Mouse (Mus musculus): ENCODE measurements around the gene Hddc3. TPM values are rescaled to one million over a fixed set of nuclear protein-coding genes. Genes with fewer than 3 reads are reported as not detected.

Gene Hddc3
- total RNA-seq, 2 experiments from 2014 or later, result 23.6 to 26.1 TPM

DNA sequence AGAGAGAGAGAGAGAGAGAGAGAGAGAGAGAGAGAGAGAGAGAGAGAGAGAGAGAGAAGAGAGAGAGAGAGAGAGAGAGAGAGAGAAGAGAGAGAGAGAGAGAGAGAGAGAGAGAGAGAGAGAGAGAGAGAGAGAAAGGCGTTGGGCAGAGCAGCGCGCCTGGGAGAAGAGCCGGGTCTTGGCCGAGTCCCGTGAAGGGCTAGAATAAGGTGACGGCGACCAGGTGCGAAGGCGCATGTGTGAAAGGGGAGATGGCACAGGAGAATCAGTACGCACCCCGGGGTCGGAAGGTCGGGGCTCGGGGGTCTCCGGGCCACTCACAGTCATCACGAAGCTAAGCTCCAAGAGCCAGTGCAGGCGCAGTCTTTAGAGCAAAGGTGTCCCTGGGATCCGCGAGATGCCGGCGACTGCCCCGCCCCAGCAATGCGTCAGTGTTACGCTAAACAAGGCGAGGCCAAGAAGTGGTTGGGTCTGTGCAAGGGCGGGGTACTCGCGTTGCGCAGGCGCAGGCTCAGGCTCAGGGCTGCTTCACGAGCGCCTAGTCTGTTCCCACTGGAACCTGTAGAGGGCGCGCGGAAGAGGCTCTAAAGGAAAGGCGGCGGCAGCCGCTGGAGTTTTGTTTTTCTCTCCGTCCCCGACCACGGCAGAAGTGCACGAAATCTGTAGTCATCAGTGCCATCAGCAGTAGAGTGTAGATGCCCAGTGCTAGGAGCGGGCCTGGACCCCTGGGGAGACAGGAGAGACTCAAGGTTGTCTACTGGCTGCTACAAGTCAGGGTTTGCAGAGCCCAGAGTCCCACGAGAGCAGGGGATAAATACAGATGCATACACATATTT lies 2.9 kb upstream of the Hddc3 start:
- peak; percentile 93 for TF ChIP-seq CTCF (IDR thresholded peaks at IDR 0.05)
- peak overlapping the region; percentile 95 for H3K27ac ChIP-seq
- DNase-seq, result peak; percentile 98
- intact Hi-C loops (cut with DNase I), result no loop called here
- peak overlapping the region; percentile 86 for H3K4me3 ChIP-seq

DNA sequence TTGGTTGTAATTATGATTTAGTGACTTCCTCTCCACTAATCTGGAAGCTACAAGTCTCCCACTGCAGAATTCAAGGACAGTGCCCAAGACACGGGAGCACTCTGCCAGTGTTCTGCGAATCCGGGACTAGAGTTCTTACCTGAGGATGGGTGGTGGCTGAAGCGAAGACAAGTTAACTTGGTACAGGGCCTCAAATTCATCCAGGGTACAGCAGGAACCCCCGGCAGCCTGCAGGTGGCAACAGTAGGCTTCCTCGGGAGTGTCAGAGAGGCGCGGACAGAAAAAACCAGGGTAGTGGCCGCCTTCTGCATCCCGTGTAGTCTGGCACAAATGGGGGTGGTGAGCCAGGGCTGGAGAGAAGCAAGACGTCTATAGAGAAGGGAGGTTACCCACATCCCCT lies 2.1 kb upstream of the Hddc3 start, which contains the start of gene Unc45a:
Gene Unc45a, minus strand, starts transcription at position 213 of the 400 bp plus-strand sequence.
- Histone ChIP-seq H3K4me3 (peak within 1 kb of the TSS; percentile 86), H3K27ac (peak within 1 kb of the TSS; percentile 95)
- peak; percentile 74 for TF ChIP-seq CTCF (IDR thresholded peaks at IDR 0.05)
- DNase-seq, result peak; percentile 80
- intact Hi-C loops (cut with DNase I), result no loop called here

DNA sequence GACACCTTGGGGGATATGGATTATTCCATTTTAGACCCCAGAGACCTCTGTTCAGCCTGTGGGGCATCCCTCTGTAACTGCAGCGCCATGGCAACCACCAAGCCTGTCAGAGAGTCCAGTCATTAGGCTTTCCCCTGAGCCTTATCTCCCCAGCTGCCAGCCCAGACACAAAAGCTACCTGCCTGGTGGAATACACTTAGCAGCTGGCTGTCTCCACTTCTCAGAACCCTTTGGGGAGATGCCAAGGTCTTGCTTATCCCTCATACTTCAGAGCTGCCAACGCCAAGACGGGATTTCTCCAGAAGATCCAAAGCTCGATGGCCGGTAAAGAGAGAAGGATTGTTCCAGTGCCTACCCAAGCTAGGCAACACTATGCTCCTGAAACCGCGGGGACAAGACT lies 1.1 kb upstream of the Hddc3 start:
- no peak for DNase-seq
- no peak overlapping the region for H3K4me3 ChIP-seq
- no peak overlapping the region for H3K27ac ChIP-seq
- intact Hi-C loops (cut with DNase I), result no loop called here
- no peak for TF ChIP-seq CTCF (IDR thresholded peaks at IDR 0.05)

DNA sequence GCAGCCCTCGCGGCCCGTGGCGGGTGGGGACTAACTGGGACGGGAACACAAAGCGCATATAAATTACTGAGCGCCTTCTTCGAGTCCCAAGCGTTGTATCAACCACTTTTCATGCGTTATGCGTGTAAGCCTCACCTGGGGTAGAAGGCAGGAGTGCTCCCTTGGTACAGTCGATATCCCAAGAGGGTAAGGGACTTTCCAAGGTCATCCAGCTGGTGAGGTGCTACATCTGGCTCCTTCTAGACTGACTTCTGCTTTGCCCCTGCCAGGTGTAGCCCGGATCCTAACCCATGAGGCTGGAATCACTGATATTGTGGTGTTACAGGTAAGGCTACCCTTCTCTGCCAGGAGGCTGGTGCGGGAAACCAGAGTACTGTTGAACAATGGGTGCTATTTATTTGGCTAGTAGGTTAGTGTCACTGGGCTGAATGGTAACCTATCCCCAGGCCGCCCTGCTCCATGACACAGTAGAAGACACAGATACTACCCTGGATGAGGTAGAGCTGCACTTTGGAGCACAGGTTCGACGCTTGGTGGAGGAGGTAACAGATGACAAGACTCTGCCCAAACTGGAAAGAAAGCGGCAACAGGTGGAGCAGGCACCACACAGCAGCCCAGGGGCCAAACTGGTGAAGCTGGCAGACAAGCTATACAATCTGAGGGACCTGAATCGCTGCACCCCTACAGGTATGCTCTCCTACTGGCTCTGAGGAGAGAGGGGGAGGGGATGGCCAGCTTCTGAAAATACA lies 540 bp downstream of the Hddc3 start:
- intact Hi-C loops (cut with DNase I), result loop anchor here (1.0 kb wide), 1 partner anchor 27 kb away; no protein-coding TSS in a partner anchor
- peak overlapping the region; percentile 94 for H3K27ac ChIP-seq
- H3K4me3 ChIP-seq, result peak overlapping the region; percentile 77
- TF ChIP-seq CTCF (IDR thresholded peaks at IDR 0.05), result no peak
- no peak for DNase-seq

DNA sequence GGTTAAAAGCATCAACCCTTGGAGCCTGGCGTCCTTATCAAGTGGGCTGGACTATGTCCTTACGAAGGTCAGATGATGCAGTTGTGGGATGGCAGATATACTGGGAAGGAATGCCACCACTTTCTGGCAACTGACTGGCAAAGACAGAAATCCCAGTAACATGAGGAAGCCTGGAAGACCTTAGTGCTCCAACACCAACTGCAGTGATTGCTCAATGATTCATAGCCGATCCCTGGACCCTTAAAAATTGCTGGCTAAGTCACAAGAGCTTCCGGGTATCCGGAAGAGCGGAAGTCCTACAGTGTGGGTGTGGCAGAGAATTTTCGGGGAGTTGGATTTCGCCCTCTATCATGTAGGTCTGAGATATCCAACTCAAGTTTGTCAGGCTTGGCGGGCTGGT lies 3.3 kb downstream of the Hddc3 start:
- no peak for DNase-seq
- H3K4me3 ChIP-seq, result peak overlapping the region; percentile 13; the same call in 1 of the 2 replicates
- intact Hi-C loops (cut with DNase I), result no loop called here
- TF ChIP-seq CTCF (IDR thresholded peaks at IDR 0.05), result no peak
- H3K27ac ChIP-seq, result peak overlapping the region; percentile 68

DNA sequence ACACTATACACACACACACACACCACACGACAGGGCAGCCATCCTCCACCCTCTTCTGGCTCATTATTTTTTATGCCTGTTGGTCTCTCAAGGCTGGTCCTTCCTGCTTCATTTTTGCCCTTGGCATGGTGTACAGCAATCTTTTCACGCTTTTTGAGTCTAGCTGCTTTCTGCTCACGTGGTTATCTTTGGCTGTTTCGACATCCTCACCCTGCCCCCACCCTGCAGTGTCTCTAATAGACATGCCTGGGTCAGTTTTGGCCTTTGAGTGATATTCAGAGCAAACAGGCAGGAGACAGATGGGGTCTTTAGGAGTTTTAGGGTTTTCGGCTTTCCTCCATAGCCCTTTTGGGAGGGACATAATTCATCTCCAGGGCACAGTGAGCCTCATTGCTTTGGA lies 3.9 kb downstream of the Hddc3 start:
- peak overlapping the region; percentile 68 for H3K27ac ChIP-seq
- no peak for DNase-seq
- intact Hi-C loops (cut with DNase I), result no loop called here
- peak overlapping the region; percentile 13; the same call in 1 of the 2 replicates for H3K4me3 ChIP-seq
- TF ChIP-seq CTCF (IDR thresholded peaks at IDR 0.05), result no peak

DNA sequence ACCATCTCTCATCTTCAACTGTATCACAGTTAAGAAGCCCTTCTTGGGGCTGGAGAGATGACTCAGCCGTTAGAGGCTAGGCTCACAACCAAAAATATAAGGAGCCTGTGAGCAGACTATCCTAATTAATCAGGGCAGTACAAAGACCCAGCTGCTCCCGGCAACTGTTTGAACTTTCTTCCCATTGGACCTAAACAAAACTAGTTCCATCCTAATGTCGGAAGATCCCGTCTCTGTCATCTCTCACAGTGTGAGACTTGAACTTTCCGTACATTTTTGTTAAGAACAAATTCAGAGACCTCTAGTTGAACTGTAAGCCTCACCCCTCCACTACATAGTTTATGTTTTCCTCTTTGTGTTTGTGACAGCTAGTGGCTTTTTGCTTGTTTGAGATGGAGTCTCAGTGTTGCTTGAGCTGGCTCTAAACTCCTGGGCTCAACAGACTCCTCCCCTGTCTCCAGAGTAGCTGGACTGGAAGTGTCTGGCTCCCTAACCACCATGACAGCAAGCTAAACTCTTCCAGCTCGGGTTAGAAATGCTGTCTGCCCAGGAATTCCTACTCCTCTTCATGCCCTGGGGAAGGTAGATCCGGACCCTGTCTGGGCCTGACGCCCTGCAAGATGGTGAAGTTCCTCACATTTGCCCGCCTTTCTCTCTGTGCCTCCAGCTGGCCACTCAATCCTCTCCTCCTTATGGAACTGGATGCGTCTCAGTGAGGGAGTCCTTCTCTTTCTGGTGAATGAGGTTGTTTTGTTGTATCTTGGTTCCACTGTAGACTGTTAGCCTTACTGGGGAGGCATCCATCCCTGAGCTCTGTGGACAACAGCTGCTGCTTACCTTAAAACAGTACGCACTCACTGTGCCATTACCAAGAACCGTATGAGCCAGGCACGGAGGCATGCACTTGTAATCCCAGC lies 5.0 kb downstream of the Hddc3 start:
- no peak overlapping the region for H3K4me3 ChIP-seq
- intact Hi-C loops (cut with DNase I), result no loop called here
- no peak for TF ChIP-seq CTCF (IDR thresholded peaks at IDR 0.05)
- H3K27ac ChIP-seq, result peak overlapping the region; percentile 38; the same call in 1 of the 2 replicates
- DNase-seq, result no peak

DNA sequence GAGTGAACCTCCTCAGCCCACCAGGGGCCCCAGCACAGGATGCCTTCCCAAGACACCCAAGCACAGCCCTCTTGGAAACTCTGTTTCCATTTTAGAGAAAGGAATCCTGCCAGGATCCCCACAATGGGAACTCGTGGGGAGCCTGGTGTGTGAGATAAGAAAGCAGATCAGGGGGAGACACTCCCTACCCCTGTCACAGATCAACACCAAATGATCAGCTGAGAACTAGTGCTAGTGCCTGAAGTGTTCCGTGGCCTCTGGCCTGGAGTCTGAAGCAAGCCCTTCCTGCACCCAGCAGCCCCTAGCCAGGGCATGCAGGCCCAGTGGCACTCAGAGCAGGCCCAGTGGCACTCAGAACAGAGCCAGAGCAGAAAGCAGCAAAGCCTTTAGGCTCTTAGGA lies 7.9 kb downstream of the Hddc3 start:
- intact Hi-C loops (cut with DNase I), result no loop called here
- no peak overlapping the region for H3K27ac ChIP-seq
- DNase-seq, result no peak
- TF ChIP-seq CTCF (IDR thresholded peaks at IDR 0.05), result no peak
- no peak overlapping the region for H3K4me3 ChIP-seq

DNA sequence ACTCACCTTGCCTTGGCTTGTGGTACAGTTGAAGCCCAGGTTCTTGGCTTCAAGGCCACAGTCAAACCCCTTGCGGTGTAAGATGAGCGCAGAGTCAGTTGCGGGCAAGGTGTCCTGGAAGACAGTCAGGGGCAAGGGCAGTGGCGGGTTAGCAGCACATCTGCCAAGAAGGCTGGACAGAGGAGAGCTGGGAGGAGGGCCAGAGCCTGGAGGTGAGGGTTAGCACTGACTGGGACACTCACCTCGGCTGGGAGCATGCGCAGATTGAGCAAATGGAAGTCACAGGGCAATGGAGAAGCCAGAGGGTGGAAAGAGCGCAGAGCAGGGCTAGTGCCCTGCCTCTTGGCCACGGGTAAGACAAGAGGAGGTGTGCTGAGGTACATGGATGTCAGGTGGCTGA lies 10.0 kb downstream of the Hddc3 start:
- H3K4me3 ChIP-seq, result no peak overlapping the region
- DNase-seq, result peak; percentile 88
- intact Hi-C loops (cut with DNase I), result no loop called here
- TF ChIP-seq CTCF (IDR thresholded peaks at IDR 0.05), result 0 out of 2 replicates have a peak, but pooled peaks have one; percentile 0
- H3K27ac ChIP-seq, result peak overlapping the region; percentile 90

DNA sequence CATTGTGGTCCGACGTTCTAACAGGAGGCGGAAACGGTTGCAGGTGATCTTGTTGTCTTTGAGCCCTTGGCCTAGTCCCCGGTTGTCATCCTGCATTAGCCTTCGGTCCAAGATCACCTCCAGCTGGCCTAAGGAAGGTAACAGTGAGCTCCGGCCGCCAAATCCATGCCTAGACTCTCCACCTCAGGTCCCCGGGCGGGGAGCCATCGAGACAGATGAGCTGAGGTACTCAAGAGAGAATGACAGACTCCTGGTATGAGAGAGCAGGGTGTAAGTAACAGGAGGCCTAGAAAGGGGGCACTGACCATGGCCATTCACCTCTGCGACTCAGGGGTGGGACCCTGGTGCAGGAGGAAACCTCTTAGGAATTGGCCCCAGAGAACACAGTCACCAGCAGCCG lies 13.4 kb downstream of the Hddc3 start:
- no peak for DNase-seq
- intact Hi-C loops (cut with DNase I), result no loop called here
- peak overlapping the region; percentile 31; the same call in 1 of the 2 replicates for H3K27ac ChIP-seq
- no peak overlapping the region for H3K4me3 ChIP-seq
- TF ChIP-seq CTCF (IDR thresholded peaks at IDR 0.05), result no peak

DNA sequence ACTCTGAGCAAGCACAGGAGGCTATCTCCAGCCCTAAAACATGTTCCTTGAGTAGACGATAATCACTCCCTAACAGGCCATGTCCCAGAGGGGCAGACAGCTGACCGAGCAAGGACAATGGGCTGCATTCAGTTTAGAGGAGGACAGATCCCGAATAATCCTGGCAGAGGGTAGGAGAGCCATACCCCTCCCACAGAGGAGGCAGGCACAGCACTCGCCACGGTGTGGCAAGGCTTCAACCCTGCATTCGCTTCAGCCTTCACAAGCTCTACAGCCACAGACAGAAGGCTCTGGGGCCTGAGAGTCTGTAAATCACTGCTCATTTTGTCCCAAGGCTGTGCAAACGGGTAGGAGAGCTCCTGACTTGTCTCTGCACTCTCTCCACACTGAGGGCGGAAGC lies 14.3 kb downstream of the Hddc3 start:
- DNase-seq, result no peak

DNA sequence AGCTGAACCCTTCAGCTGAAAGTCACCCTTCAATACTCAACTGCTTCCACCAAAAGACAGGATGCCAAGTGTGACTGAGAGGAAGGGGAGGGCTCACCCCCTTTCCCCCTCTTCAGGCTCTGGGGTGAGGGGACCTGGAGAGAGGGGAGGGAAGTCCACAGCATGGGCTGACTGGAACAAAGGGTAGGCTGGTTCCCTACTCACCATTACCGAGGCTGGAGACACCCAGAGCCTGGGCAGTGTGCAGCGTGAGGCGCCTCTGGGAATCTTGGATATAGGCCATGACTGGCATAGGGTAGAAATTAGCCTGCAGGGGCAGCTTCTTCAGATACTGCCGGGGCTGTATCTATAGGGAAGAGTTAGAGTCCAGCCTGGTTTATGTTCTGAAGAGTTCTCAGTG lies 15.1 kb downstream of the Hddc3 start:
- no peak for TF ChIP-seq CTCF (IDR thresholded peaks at IDR 0.05)
- DNase-seq, result no peak
- Histone ChIP-seq H3K27ac (no peak overlapping the region; the same call in 1 of the 2 replicates), H3K4me3 (no peak overlapping the region)
- intact Hi-C loops (cut with DNase I), result no loop called here

More for the DNA sequence above, 14.3 kb downstream of the Hddc3 start:
- no peak overlapping the region for H3K4me3 ChIP-seq
- intact Hi-C loops (cut with DNase I), result no loop called here
- TF ChIP-seq CTCF (IDR thresholded peaks at IDR 0.05), result no peak
- peak overlapping the region; percentile 31; the same call in 1 of the 2 replicates for H3K27ac ChIP-seq
